Mouse (Mus musculus) testis, adult 2 months (tissue): Measurements from ENCODE around the gene 2310034G01Rik.

Experiments
- CTCF ChIP-seq: fragments of 200-500 bp; IDR thresholded peaks from 2 replicates; pipeline ENCODE4 v1.5.1; 2012; ENCODE audit warnings: low read depth, mild to moderate bottlenecking, inconsistent platforms, low read length, moderate library complexity; ENCODE audit not compliant: control insufficient read depth, insufficient read depth, insufficient replicate concordance
- POLR2A ChIP-seq: fragments of 200-500 bp; IDR thresholded peaks from 2 replicates; pipeline ENCODE4 v1.6.1; 2012; ENCODE audit warnings: low read depth, mild to moderate bottlenecking, inconsistent platforms, low read length, moderate library complexity; ENCODE audit not compliant: control insufficient read depth

GRCm38 (mm10) chr19:46339287-46339971 is 10.7 kb downstream of the 2310034G01Rik start:
- TF ChIP-seq CTCF: no peak
- TF ChIP-seq POLR2A: no peak
